Mouse (Mus musculus): ENCODE measurements around the gene Kcna10. TPM values are rescaled to one million over a fixed set of nuclear protein-coding genes. Genes with fewer than 3 reads are reported as not detected.

Kcna10 gene
- total and polyA plus RNA-seq, 3 experiments, result not detected

DNA sequence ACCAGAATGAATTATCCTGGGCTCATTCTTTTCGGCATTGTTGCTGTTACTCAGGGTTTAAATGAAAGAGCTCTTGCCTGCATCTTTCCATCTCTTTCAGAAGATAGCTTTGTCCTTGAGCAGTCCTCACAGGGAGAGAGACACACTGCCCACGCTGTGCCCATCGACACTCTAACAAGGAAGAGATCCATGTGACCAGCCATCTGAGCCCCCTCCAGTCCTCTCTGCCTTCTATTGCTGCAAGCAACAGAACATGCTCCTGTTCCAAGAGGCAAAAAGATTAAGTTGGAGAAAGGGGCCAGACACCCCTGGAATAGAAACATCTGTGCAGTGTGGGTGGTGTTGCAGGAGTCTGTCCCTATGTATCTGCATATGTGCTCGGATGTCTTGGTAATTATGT lies 4.2 kb downstream of the Kcna10 start:
- no peaks in the 10 kb centered on the region for H3K27me3 ChIP-seq (ENCODE audit: control insufficient read depth in 1 of 2, insufficient read depth in 2 of 2, low read length in 2 of 2)
- H3K4me1 ChIP-seq (ENCODE audit: control insufficient read depth in 1 of 2, insufficient read depth in 2 of 2, low read length in 2 of 2), result no peaks in the 10 kb centered on the region
- H3K9me3 ChIP-seq (replicated peaks; ENCODE audit: insufficient read depth, low read length), result no peaks in the 10 kb centered on the region
- no peak overlapping the region for H3K4me3 ChIP-seq (ENCODE audit: control insufficient read depth in 1 of 2, insufficient read depth in 1 of 2, low read depth in 2 of 2, low read length in 2 of 2)
- no peaks in the 10 kb centered on the region for H3K36me3 ChIP-seq (ENCODE audit: control insufficient read depth in 1 of 2, insufficient read depth in 2 of 2, low read length in 2 of 2)
- no peak overlapping the region for H3K27ac ChIP-seq (ENCODE audit: control insufficient read depth, low read depth, low read length)
- no peak for DNase-seq (ENCODE audit: low read depth, low spot score)
- no peaks in the 10 kb centered on the region for H3K79me2 ChIP-seq (ENCODE audit: control insufficient read depth, insufficient read depth, low read length, poor library complexity)
- TF ChIP-seq USF1 (IDR thresholded peaks at IDR 0.05; ENCODE audit: low read depth, low read length) (no peak), MEF2A (IDR thresholded peaks at IDR 0.05; ENCODE audit: extremely low read depth, insufficient replicate concordance, low read depth, low read length, poor library complexity, severe bottlenecking) (no peak), RCOR1 (IDR thresholded peaks at IDR 0.05; ENCODE audit: low read depth, low read length) (no peak), HCFC1 (IDR thresholded peaks at IDR 0.05; ENCODE audit: low read depth, low read length) (no peak), POLR2AphosphoS5 (IDR thresholded peaks at IDR 0.05; ENCODE audit: borderline replicate concordance, low read depth, low read length) (no peak), MAFK (IDR thresholded peaks at IDR 0.05; ENCODE audit: borderline replicate concordance, low read depth, low read length) (no peak)
- H3K9ac ChIP-seq (ENCODE audit: control insufficient read depth, low read depth, low read length, poor library complexity, severe bottlenecking), result no peak overlapping the region

GRCm38 (mm10) chr3:107188226-107188899 lies 5.5 kb downstream of the Kcna10 start:
- Histone ChIP-seq H3K79me2 (ENCODE audit: control insufficient read depth, insufficient read depth, low read length, poor library complexity) (no peaks in the 10 kb centered on the region), H3K27me3 (ENCODE audit: control insufficient read depth in 1 of 2, insufficient read depth in 2 of 2, low read length in 2 of 2) (no peaks in the 10 kb centered on the region), H3K36me3 (ENCODE audit: control insufficient read depth in 1 of 2, insufficient read depth in 2 of 2, low read length in 2 of 2) (no peaks in the 10 kb centered on the region), H3K4me3 (ENCODE audit: control insufficient read depth in 1 of 2, insufficient read depth in 1 of 2, low read depth in 2 of 2, low read length in 2 of 2) (no peak overlapping the region), H3K9me3 (replicated peaks; ENCODE audit: insufficient read depth, low read length) (no peaks in the 10 kb centered on the region), H3K4me1 (ENCODE audit: control insufficient read depth in 1 of 2, insufficient read depth in 2 of 2, low read length in 2 of 2) (no peaks in the 10 kb centered on the region), H3K27ac (ENCODE audit: control insufficient read depth, low read depth, low read length) (no peak overlapping the region), H3K9ac (ENCODE audit: control insufficient read depth, low read depth, low read length, poor library complexity, severe bottlenecking) (no peak overlapping the region)
- no peak for DNase-seq (ENCODE audit: low read depth, low spot score)
- TF ChIP-seq SMC3 (IDR thresholded peaks at IDR 0.05; ENCODE audit: low read depth, low read length) (peak; percentile 20; the same call in 1 of the 2 replicates), RAD21 (IDR thresholded peaks at IDR 0.05; ENCODE audit: low read depth, low read length) (peak; percentile 27), CTCF (IDR thresholded peaks at IDR 0.05 in 2 of 3, conservative IDR thresholded peaks at IDR 0.05 in 1 of 3; ENCODE audit: control insufficient read depth in 1 of 3, insufficient read depth in 1 of 3, low read depth in 2 of 3, low read length in 3 of 3, poor library complexity in 1 of 3, severe bottlenecking in 1 of 3) (peak in 2 of 3 experiments; percentile 35 to 47; a peak in 4 of 6 replicates), NELFE (IDR thresholded peaks at IDR 0.05; ENCODE audit: low read depth, low read length) (no peak), CHD1 (IDR thresholded peaks at IDR 0.05; ENCODE audit: low read depth, low read length) (no peak)

DNA sequence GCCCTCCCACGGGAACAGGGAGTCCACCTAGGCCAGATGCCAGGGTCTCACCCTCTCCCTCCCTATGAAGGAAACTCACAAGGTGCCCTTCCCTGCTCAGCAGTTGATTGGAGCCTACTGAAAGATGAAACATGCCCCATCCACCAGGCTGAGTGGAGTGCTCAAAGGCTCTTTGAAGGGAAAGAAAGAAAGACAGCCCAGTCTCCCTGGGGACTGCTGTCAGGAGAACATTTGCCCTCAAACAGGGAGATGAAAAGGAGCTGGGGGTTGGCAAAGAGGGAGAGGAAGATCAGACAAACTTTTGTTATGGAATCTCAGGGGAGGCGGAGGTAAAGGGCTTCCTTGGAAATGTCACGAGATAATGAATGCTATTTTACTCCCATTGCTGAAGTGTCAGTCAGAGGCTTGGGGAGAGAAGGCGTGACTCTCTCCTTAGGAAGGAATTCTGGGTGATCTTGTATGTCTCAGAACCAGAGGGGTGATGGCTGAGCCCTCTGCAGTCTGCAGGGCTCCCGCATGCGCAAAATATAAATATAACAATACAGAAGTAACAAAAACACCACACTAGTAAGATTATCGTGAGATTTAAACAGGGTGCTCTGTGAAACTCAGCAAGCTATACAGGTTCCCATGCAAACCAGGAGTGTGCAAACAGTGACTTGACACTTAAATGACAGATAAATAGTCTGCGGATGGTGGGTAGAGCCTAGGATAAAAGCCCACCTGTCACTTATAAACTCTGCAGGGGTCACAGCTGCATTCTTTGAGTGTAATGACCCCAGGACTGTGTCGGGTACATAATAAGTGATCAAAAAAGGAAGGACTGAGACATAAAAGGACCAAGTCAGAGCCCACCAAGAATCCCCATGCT lies 18.7 kb downstream of the Kcna10 start:
- DNase-seq (ENCODE audit: low read depth, low spot score), result no peak
- Histone ChIP-seq H3K79me2 (ENCODE audit: control insufficient read depth, insufficient read depth, low read length, poor library complexity) (no peaks in the 10 kb centered on the region), H3K4me1 (ENCODE audit: control insufficient read depth in 1 of 2, insufficient read depth in 2 of 2, low read length in 2 of 2) (no peaks in the 10 kb centered on the region), H3K4me3 (ENCODE audit: control insufficient read depth in 1 of 2, insufficient read depth in 1 of 2, low read depth in 2 of 2, low read length in 2 of 2) (no peak overlapping the region), H3K27ac (ENCODE audit: control insufficient read depth, low read depth, low read length) (no peak overlapping the region), H3K27me3 (ENCODE audit: control insufficient read depth in 1 of 2, insufficient read depth in 2 of 2, low read length in 2 of 2) (no peaks in the 10 kb centered on the region), H3K9ac (ENCODE audit: control insufficient read depth, low read depth, low read length, poor library complexity, severe bottlenecking) (no peak overlapping the region), H3K36me3 (ENCODE audit: control insufficient read depth in 1 of 2, insufficient read depth in 2 of 2, low read length in 2 of 2) (no peaks in the 10 kb centered on the region), H3K9me3 (replicated peaks; ENCODE audit: insufficient read depth, low read length) (no peaks in the 10 kb centered on the region)
- TF ChIP-seq SMC3 (IDR thresholded peaks at IDR 0.05; ENCODE audit: low read depth, low read length) (no peak), POLR2AphosphoS2 (IDR thresholded peaks at IDR 0.05; ENCODE audit: low read length) (no peak), TCF12 (IDR thresholded peaks at IDR 0.05; ENCODE audit: low read depth, low read length) (no peak), ETS1 (IDR thresholded peaks at IDR 0.05; ENCODE audit: low read depth, low read length) (no peak)
